Mouse (Mus musculus): ENCODE results near the gene Ncan. TPM values are rescaled to one million over a fixed set of nuclear protein-coding genes. Genes with fewer than 3 reads are reported as not detected.

Ncan gene
- polyA plus RNA-seq, 1 experiment from 2014 or later: 2.0 TPM

DNA sequence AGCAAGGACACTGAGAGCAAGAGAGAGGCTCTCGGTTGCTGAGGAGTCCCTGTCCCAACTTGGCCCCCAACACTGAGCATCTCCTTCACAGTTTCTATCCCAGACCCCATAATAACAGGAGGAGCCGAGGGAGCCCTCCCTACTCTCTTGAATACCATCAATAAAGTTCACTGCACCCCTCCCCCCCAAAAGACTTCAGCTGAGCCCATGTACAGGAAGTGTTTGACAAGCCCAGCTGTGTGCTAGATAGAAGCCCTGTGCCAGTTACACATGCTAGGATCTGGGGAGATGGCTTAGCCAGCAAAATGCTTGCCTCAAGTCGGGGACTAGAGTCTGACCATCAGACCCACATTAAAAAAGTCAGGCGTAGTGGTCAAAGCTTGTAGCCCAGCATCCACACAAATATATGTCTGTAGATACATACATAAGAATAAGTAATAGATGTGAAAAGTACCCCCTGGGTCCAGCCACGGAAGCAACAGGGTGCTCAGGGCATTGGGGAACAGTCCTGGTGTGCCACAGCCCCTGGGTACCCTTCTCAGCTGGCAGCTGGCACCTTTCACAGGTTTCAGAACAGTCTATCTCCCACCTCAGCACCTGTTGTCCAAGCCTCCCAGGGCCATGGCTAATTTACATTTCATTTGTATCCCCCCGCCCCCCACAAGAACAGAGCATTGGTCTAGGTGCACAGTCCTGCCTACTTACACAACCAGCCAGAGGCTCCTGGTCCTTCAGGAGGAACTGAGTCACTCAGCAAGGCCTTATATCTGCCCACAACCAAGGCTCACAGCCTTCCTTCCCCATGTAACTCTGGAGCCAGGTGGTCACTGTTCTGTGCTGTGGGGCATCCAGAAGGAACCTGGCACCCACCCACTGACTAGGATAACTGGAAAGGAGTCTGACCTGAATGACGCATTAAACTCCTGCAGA is 27.3 kb upstream of the Ncan start:
- H3K4me3 ChIP-seq: no peak overlapping the region
- no peak overlapping the region for H3K9ac ChIP-seq
- no peaks in the 10 kb centered on the region for H3K9me3 ChIP-seq
- ATAC-seq (ENCODE audit: insufficient number of reproducible peaks, insufficient read depth, low FRiP score, low TSS enrichment, low read depth): no peak
- H3K27me3 ChIP-seq: peaks cover 10% of the 10 kb centered on the region
- H3K4me1 ChIP-seq: peaks cover 9% of the 10 kb centered on the region
- WGBS: 88% methylated on average over 7 of the region's 7 CpGs
- H3K27ac ChIP-seq: no peak overlapping the region
- H3K4me2 ChIP-seq: no peak overlapping the region
- H3K36me3 ChIP-seq: peaks cover 38% of the 10 kb centered on the region

DNA sequence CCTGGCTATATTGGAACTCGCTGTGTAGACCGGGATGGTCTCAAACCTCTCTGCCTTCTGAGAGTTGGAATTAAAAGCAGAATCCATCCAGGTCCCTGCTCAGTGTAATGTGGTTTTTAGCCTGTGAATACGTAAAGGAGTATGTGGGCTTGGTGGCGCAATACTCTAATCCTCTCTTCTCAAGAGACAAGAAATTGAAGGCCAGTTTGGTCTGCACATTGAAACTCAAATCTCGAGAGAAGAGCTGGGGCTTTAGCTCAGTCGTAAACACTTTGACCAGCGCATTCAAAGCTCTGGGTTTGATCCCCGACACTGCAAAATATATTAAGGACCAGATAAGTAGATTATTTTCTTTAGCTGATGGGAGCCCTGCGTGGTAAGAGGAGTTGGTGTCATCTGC is 19.3 kb upstream of the Ncan start:
- Histone ChIP-seq H3K27me3 (no peaks in the 10 kb centered on the region), H3K9ac (peak overlapping the region; percentile 87), H3K4me2 (peak overlapping the region; percentile 87), H3K4me1 (peaks cover 20% of the 10 kb centered on the region), H3K9me3 (no peaks in the 10 kb centered on the region), H3K36me3 (peaks cover 50% of the 10 kb centered on the region), H3K27ac (peak overlapping the region; percentile 87), H3K4me3 (peak overlapping the region; percentile 81)
- WGBS: 11% methylated on average over 9 of the region's 9 CpGs
- ATAC-seq (ENCODE audit: insufficient number of reproducible peaks, insufficient read depth, low FRiP score, low TSS enrichment, low read depth): no peak

DNA sequence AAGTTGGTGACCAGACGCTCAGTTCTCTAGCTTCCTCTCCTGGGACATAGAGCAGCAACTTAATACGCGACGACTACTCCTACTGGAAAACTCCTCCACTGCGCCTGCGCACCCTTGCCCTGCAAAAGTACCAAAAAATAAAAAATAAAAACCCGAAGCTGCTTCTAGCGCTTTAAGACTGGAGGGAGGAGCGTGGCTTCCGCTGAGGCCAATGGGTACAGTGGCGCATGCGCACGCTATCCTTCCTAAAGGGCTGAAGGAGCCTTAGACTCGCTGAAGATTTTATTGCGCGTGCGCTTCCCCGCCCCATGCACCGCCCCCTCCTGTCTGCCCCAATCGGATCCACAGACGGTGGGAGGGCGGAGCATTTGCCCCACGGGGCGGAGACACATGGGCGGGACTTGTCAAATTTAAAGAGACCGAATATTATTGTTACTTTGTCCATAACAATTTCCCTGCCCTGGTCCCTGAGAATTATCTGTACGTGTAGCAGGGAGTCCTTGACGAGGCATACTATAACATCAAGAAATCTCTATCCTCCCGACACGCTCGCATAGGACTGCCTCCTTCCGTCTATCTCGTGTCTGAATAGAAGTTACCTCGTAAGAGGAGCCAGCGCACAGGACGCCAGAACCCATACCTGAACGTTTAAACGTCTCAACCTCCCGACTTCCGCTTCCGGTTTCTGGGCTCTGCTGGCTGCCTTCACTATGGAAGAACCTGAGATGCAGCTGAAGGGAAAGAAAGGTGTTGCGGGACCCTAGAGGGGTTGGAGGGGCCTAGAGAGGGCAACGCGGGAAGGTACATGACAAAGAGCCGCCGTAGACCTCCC is 18.6 kb upstream of the Ncan start, which contains the start of the genes Rfxank, Borcs8 and Mef2b:
Gene Rfxank, minus strand, starts transcription at position 129 of the 832 bp plus-strand sequence.
Gene Borcs8, plus strand, starts transcription at position 474 of the 832 bp plus-strand sequence.
Gene Mef2b, plus strand, starts transcription at position 686 of the 832 bp plus-strand sequence.
- H3K36me3 ChIP-seq: peaks cover 50% of the 10 kb centered on the region
- H3K27me3 ChIP-seq: no peaks in the 10 kb centered on the region
- peak within 1 kb of the TSS; percentile 87 for H3K4me2 ChIP-seq
- H3K27ac ChIP-seq: peak within 1 kb of the TSS; percentile 87
- peak; percentile 96 for ATAC-seq (ENCODE audit: insufficient number of reproducible peaks, insufficient read depth, low FRiP score, low TSS enrichment, low read depth)
- WGBS: under 1% methylated on average over 46 of the region's 46 CpGs
- no peaks in the 10 kb centered on the region for H3K9me3 ChIP-seq
- peak within 1 kb of the TSS; percentile 87 for H3K9ac ChIP-seq
- H3K4me3 ChIP-seq: peak within 1 kb of the TSS; percentile 81
- H3K4me1 ChIP-seq: peaks cover 20% of the 10 kb centered on the region

DNA sequence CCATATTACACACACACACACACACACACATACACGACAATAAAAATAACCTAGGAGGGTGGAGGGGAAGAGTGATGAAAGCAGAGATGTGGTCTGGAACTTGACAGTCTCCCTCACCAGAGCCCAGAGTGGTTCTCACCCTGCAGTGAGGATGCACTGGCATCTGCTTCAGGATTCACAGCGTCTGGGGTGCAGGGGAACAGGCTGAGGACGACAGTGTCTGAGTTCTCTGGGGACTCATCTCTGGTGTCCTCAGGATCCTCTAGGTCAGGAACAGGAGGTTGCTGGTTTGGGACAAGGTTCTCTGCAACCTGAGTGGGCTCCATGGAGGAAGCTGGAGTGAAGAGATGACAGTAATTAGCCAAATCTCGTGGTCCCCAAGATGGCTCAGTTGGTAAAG is 17.2 kb upstream of the Ncan start:
- no peaks in the 10 kb centered on the region for H3K9me3 ChIP-seq
- H3K36me3 ChIP-seq: peaks cover 55% of the 10 kb centered on the region
- H3K4me2 ChIP-seq: peak overlapping the region; percentile 87
- no peaks in the 10 kb centered on the region for H3K27me3 ChIP-seq
- 77% methylated on average over 4 of the region's 4 CpGs for WGBS
- H3K9ac ChIP-seq: peak overlapping the region; percentile 80
- ATAC-seq (ENCODE audit: insufficient number of reproducible peaks, insufficient read depth, low FRiP score, low TSS enrichment, low read depth): no peak
- H3K4me1 ChIP-seq: peaks cover 20% of the 10 kb centered on the region
- peak overlapping the region; percentile 81 for H3K4me3 ChIP-seq
- H3K27ac ChIP-seq: no peak overlapping the region

DNA sequence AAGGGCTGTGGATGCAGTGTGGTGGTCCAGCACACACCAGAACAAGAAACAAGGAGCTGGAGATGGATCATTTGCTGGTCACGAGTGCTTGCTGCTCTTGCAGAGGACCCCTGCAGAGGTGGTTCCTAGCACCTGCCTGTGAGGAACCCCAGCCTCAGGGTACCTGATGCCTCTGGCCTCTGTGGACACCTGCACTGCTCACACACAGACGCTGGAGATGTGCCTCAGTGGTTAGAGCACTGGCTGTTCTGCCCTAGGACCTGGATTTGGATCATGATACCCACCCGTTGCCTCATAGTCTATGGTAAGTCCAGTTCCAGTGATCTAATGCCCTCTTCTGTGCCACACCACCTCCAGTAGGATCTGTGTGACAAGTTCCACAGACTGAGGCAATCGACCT is 15.9 kb upstream of the Ncan start:
- 86% methylated on average over 4 of the region's 4 CpGs for WGBS
- H3K9ac ChIP-seq: no peak overlapping the region
- no peaks in the 10 kb centered on the region for H3K27me3 ChIP-seq
- no peak for ATAC-seq (ENCODE audit: insufficient number of reproducible peaks, insufficient read depth, low FRiP score, low TSS enrichment, low read depth)
- H3K4me1 ChIP-seq: peaks cover 24% of the 10 kb centered on the region
- no peaks in the 10 kb centered on the region for H3K9me3 ChIP-seq
- H3K27ac ChIP-seq: no peak overlapping the region
- H3K36me3 ChIP-seq: peaks cover 52% of the 10 kb centered on the region
- no peak overlapping the region for H3K4me2 ChIP-seq
- H3K4me3 ChIP-seq: no peak overlapping the region

DNA sequence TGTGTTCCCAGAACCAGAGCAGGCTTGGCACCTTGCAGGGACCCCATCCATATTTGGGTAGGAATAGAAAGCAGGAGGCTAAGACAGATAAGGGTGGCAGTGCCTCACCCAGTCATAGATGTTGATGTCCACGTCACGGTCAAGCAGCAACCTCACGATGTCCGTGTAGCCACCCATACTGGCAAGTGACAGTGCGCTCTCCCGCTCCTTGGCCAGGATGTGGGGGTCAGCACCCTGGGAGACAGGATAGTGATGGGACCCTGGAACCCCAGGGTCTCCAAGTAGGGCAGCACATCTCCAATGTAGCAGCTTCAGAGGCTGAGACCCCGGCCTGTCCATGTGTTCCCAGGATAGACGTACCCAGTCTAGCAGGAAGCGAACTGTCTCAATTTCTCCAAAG is 14.3 kb upstream of the Ncan start:
- Histone ChIP-seq H3K4me3 (no peak overlapping the region), H3K36me3 (peaks cover 52% of the 10 kb centered on the region), H3K27ac (no peak overlapping the region), H3K27me3 (no peaks in the 10 kb centered on the region), H3K9me3 (no peaks in the 10 kb centered on the region), H3K4me2 (no peak overlapping the region), H3K9ac (no peak overlapping the region), H3K4me1 (peaks cover 20% of the 10 kb centered on the region)
- 91% methylated on average over 9 of the region's 9 CpGs for WGBS
- ATAC-seq (ENCODE audit: insufficient number of reproducible peaks, insufficient read depth, low FRiP score, low TSS enrichment, low read depth): no peak

DNA sequence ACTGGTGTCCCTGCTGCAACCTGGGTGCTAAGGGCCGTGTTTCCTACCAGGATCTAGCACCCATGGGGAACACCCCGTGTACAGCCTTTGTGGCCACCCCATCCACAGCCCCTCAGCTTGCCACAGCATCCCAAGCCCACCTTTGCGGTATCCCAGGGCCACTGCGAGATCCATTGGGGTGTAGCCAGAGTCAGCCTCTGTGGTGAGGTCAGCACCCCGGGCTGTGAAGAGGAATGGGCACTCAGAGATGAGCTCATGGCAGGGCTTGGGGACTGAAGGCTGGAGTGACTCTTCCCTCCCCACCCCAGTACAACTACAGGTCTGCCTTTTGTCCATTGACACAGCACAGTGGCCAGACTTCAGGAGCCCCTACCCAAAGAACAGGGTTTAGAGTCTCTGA is 13.4 kb upstream of the Ncan start:
- no peaks in the 10 kb centered on the region for H3K27me3 ChIP-seq
- no peak overlapping the region for H3K4me3 ChIP-seq
- peaks cover 52% of the 10 kb centered on the region for H3K36me3 ChIP-seq
- no peak overlapping the region for H3K4me2 ChIP-seq
- H3K4me1 ChIP-seq: peaks cover 23% of the 10 kb centered on the region
- no peaks in the 10 kb centered on the region for H3K9me3 ChIP-seq
- H3K27ac ChIP-seq: no peak overlapping the region
- ATAC-seq (ENCODE audit: insufficient number of reproducible peaks, insufficient read depth, low FRiP score, low TSS enrichment, low read depth): no peak
- no peak overlapping the region for H3K9ac ChIP-seq
- WGBS: 94% methylated on average over 5 of the region's 5 CpGs

DNA sequence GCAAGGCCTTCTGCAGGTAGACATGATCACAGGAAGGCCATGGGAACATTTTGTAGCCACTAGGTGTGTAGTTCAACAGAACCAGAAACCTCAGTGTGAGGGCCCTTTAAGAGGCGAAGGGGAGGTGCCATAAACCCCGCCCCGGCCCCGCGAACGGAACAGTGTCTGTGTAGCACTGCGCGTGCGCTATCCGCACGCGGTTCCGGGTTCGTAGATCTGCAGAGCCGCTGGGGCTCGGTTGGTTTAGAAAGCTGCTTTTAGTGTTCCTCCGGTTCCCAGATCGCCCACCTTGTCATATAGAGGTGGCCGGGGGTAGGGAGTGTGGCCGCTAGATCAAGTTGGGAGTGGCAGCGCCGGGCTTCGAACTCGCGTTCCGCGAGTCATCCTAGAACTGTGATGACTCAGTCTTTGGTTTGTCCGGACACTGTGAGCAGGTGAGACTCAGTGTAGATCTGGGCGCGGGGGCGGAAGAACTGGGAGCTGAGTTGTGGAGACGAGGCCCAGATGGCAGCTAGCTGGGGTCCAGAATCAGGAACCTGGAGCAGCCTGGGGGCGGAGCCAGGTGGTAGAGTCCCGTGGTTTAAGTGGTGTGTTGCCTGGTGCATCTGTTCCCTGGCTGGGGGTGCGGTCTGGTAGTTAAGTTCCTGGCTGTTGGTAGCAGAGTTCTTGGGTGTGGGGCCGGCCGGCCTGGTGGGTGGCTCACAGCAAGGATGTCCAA is 10.7 kb upstream of the Ncan start, which contains the start of gene Nr2c2ap:
Gene Nr2c2ap, plus strand, starts transcription at position 168 of the 718 bp plus-strand sequence.
- peak; percentile 70 for ATAC-seq (ENCODE audit: insufficient number of reproducible peaks, insufficient read depth, low FRiP score, low TSS enrichment, low read depth)
- H3K36me3 ChIP-seq: peaks cover 43% of the 10 kb centered on the region
- no peaks in the 10 kb centered on the region for H3K9me3 ChIP-seq
- H3K4me2 ChIP-seq: peak within 1 kb of the TSS; percentile 85
- no peak within 1 kb of the TSS for H3K27ac ChIP-seq
- peak within 1 kb of the TSS; percentile 71 for H3K4me3 ChIP-seq
- H3K4me1 ChIP-seq: peaks cover 14% of the 10 kb centered on the region
- H3K27me3 ChIP-seq: no peaks in the 10 kb centered on the region
- H3K9ac ChIP-seq: peak within 1 kb of the TSS; percentile 77
- 1% methylated on average over 37 of the region's 37 CpGs for WGBS

DNA sequence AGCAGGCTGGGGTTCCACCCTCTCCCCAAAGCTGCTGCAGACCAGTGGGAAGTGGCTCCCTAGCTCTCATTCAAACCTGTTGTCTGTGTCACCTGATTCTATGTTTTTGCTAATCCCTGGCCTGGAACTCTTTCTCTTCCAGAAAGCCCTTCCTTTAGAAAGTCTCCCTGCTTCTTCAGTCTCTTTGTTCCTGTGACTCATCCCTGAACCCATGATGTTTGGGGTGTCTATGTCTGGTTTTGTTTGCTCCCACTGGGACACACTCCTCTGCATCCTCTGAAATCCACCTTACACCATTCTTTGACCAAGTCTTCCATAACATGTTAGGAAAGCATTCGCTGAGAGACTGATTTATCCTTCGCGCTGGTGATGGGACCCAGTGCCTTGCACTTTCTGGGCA is 9.4 kb upstream of the Ncan start:
- no peak overlapping the region for H3K4me2 ChIP-seq
- WGBS: 78% methylated on average over 3 of the region's 3 CpGs
- H3K4me3 ChIP-seq: no peak overlapping the region
- peaks cover 14% of the 10 kb centered on the region for H3K4me1 ChIP-seq
- peaks cover 31% of the 10 kb centered on the region for H3K36me3 ChIP-seq
- no peaks in the 10 kb centered on the region for H3K9me3 ChIP-seq
- no peak overlapping the region for H3K9ac ChIP-seq
- no peak for ATAC-seq (ENCODE audit: insufficient number of reproducible peaks, insufficient read depth, low FRiP score, low TSS enrichment, low read depth)
- H3K27ac ChIP-seq: no peak overlapping the region
- H3K27me3 ChIP-seq: peaks cover under 1% of the 10 kb centered on the region; the same call in 1 of the 2 replicates

DNA sequence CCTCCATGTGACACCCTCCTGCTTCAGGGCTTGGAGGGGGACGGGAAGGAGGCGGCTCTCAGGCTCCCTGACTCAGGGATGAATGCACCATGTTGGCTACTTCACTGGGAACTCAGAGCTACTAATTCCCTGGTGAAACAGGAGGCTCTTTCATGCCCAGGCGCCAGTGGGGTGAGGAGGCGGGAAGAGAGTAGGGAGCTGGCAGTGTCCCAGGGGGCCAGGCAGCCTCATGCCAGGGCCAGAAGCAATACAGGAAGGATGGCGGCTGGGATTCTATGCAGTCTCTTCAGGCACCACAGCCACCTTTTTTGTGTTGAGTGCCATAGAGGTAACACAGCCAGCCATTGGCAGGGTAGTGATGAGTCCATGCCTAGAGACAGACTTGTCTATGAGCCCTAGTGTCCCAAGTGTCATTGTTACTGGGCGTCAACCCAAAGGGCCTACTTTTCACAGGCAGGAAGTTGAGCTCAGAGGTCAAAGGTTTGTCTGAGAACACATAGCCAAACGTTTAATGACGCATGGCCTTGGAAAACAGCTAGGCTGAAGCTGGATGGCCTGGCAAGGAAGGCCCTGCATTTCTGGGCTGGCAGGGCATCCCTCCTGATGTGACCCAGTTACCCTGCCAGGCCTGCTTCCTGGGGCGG is 8.8 kb upstream of the Ncan start:
- Histone ChIP-seq H3K27me3 (peaks cover 3% of the 10 kb centered on the region; the same call in 1 of the 2 replicates), H3K9me3 (no peaks in the 10 kb centered on the region), H3K4me1 (peaks cover 14% of the 10 kb centered on the region), H3K36me3 (peaks cover 25% of the 10 kb centered on the region), H3K9ac (no peak overlapping the region), H3K4me3 (no peak overlapping the region), H3K27ac (no peak overlapping the region), H3K4me2 (no peak overlapping the region)
- 57% methylated on average over 9 of the region's 9 CpGs for WGBS
- no peak for ATAC-seq (ENCODE audit: insufficient number of reproducible peaks, insufficient read depth, low FRiP score, low TSS enrichment, low read depth)
